Mouse (Mus musculus): ENCODE measurements around the gene St8sia4.
A peak's percentile ranks its signal among the peaks of the same experiment; 100 is the strongest.

The St8sia4 gene

GRCm38 (mm10) chr1:95667435-95668252 lies at the start of gene St8sia4:
Gene St8sia4, minus strand, starts transcription at chr1:95667571.
- peak; percentile 97 for DNase-seq (ENCODE audit: low read depth, low spot score)

- DNase-seq (ENCODE audit: low read depth, low spot score): no peak
Observed at GRCm38 (mm10) chr1:95709181-95709580, 41.8 kb upstream of the St8sia4 start.

- DNase-seq (ENCODE audit: low read depth, low spot score): no peak
Observed at GRCm38 (mm10) chr1:95699903-95700302, 32.5 kb upstream of the St8sia4 start.

- peak; percentile 57 for DNase-seq (ENCODE audit: low read depth, low spot score)
Observed at GRCm38 (mm10) chr1:95674052-95674451, 6.7 kb upstream of the St8sia4 start.

GRCm38 (mm10) chr1:95668253-95668805 lies 958 bp upstream of the St8sia4 start:
- DNase-seq (ENCODE audit: low read depth, low spot score): peak; percentile 43

- DNase-seq (ENCODE audit: low read depth, low spot score): peak; percentile 64
Observed at GRCm38 (mm10) chr1:95666541-95667320, 640 bp downstream of the St8sia4 start.

GRCm38 (mm10) chr1:95665951-95666484 lies 1.4 kb downstream of the St8sia4 start:
- peak; percentile 77 for DNase-seq (ENCODE audit: low read depth, low spot score)

GRCm38 (mm10) chr1:95664969-95665702 lies 2.2 kb downstream of the St8sia4 start:
- peak; percentile 71 for DNase-seq (ENCODE audit: low read depth, low spot score)

- DNase-seq (ENCODE audit: low read depth, low spot score): peak; percentile 52
Observed at GRCm38 (mm10) chr1:95664321-95664825, 3.0 kb downstream of the St8sia4 start.

GRCm38 (mm10) chr1:95657051-95657668 lies 10.2 kb downstream of the St8sia4 start:
- DNase-seq (ENCODE audit: low read depth, low spot score): peak; percentile 50

GRCm38 (mm10) chr1:95655564-95655963 lies 11.8 kb downstream of the St8sia4 start:
- peak; percentile 82 for DNase-seq (ENCODE audit: low read depth, low spot score)

- no peak for DNase-seq (ENCODE audit: low read depth, low spot score)
Observed at GRCm38 (mm10) chr1:95653445-95653844, 13.9 kb downstream of the St8sia4 start.

GRCm38 (mm10) chr1:95644292-95644691 lies 23.1 kb downstream of the St8sia4 start:
- DNase-seq (ENCODE audit: low read depth, low spot score): no peak

GRCm38 (mm10) chr1:95639001-95639400 lies 28.4 kb downstream of the St8sia4 start:
- DNase-seq (ENCODE audit: low read depth, low spot score): no peak

GRCm38 (mm10) chr1:95624376-95624775 lies 43.0 kb downstream of the St8sia4 start:
- peak; percentile 12 for DNase-seq (ENCODE audit: low read depth, low spot score)

- no peak for DNase-seq (ENCODE audit: low read depth, low spot score)
Observed at GRCm38 (mm10) chr1:95618647-95619046, 48.7 kb downstream of the St8sia4 start.

- DNase-seq (ENCODE audit: low read depth, low spot score): no peak
Observed at GRCm38 (mm10) chr1:95618125-95618524, 49.2 kb downstream of the St8sia4 start.

- DNase-seq (ENCODE audit: low read depth, low spot score): no peak
Observed at GRCm38 (mm10) chr1:95610017-95610416, 57.4 kb downstream of the St8sia4 start.

GRCm38 (mm10) chr1:95609045-95609444 lies 58.3 kb downstream of the St8sia4 start:
- DNase-seq (ENCODE audit: low read depth, low spot score): no peak

GRCm38 (mm10) chr1:95605458-95605857 lies 61.9 kb downstream of the St8sia4 start:
- peak; percentile 36 for DNase-seq (ENCODE audit: low read depth, low spot score)

- DNase-seq (ENCODE audit: low read depth, low spot score): no peak
Observed at GRCm38 (mm10) chr1:95598108-95598507, 69.3 kb downstream of the St8sia4 start.
